Mouse (Mus musculus) B cell, adult (primary cell): ENCODE data around the gene Git2. TPM values are rescaled to one million over a fixed set of nuclear protein-coding genes. Genes with fewer than 3 reads are reported as not detected.

ENCODE experiments used
- total RNA-seq: library from RNA; stranded (reverse); gene quantifications from 4 replicates; pipeline ENCODE4 v1.2.4, GENCODE M21; 2023; ENCODE audit not compliant: inconsistent age

Git2 gene
- total RNA-seq, result 170 to 180 TPM (median 173 TPM) in 4 replicates

GRCm38 (mm10) chr5:114775056-114775979, at the start of gene Git2:
Git2 (minus strand) TSS chr5:114775517.

GRCm38 (mm10) chr5:114822796-114823688, 47.7 kb upstream of the Git2 start, which contains the start of gene 1500011B03Rik:
1500011B03Rik (minus strand) TSS chr5:114823468.

GRCm38 (mm10) chr5:114774403-114775051, 790 bp downstream of the Git2 start, which contains the start of gene Ankrd13a:
Ankrd13a (plus strand) TSS chr5:114774677.

GRCm38 (mm10) chr5:114707265-114708068, 67.8 kb downstream of the Git2 start, which contains the start of gene Tchp:
Tchp (plus strand) TSS chr5:114707760.

GRCm38 (mm10) chr5:114690633-114691567, 84.4 kb downstream of the Git2 start, which contains the start of gene Gltp:
Gltp (minus strand) TSS chr5:114690984.

Other genes starting within 250 kb of the Git2 start
- gene Fam222a, start 207.5 kb downstream of the Git2 start, total RNA-seq, result 6.5 to 11.6 TPM (median 8.6 TPM) in 4 replicates
- 0.27 to 1.0 TPM in 2 of 4 replicates, not detected in the others for gene Trpv4, start 117.1 kb downstream of the Git2 start, total RNA-seq
- gene Gltp, start 84.5 kb downstream of the Git2 start, total RNA-seq, result 56.1 to 58.9 TPM (median 57.4 TPM) in 4 replicates
- 19.0 to 24.7 TPM (median 22.0 TPM) in 4 replicates for gene Tchp, start 67.8 kb downstream of the Git2 start, total RNA-seq
- 187 to 205 TPM (median 199 TPM) in 4 replicates for gene Ankrd13a, start 840 bp downstream of the Git2 start, total RNA-seq
- gene 1500011B03Rik, start 48.0 kb upstream of the Git2 start, total RNA-seq, result 50.4 to 57.2 TPM (median 52.4 TPM) in 4 replicates
- gene 4930519G04Rik, start 78.1 kb upstream of the Git2 start, total RNA-seq, result 0.24 to 0.67 TPM in 2 of 4 replicates, not detected in the others
- gene Gm9936, start 83.2 kb upstream of the Git2 start, total RNA-seq, result not detected in 4 replicates
- 4.5 to 7.3 TPM (median 6.6 TPM) in 4 replicates for gene Oasl2, start 121.4 kb upstream of the Git2 start, total RNA-seq
- gene Oasl1, start 147.7 kb upstream of the Git2 start, total RNA-seq, result 19.1 to 44.2 TPM (median 26.8 TPM) in 4 replicates
- 35.9 to 40.1 TPM (median 39.5 TPM) in 4 replicates for gene 2210016L21Rik, start 166.6 kb upstream of the Git2 start, total RNA-seq
- not detected in 4 replicates for gene Hnf1a, start 195.6 kb upstream of the Git2 start, total RNA-seq
- 54.8 to 58.2 TPM (median 56.8 TPM) in 4 replicates for gene Sppl3, start 235.6 kb upstream of the Git2 start, total RNA-seq